Mouse (Mus musculus) G1E (cell line): ENCODE results near the gene Fam19a2.

Experiments
- CTCF ChIP-seq: IDR thresholded peaks from 2 replicates; pipeline ENCODE4 v1.5.1; 2012; ENCODE audit warnings: low read depth, low read length, inconsistent platforms, mixed read lengths
- GATA1 ChIP-seq: IDR thresholded peaks from 2 replicates; pipeline ENCODE4 v1.6.1; 2012; ENCODE audit warnings: borderline replicate concordance, low read length, inconsistent platforms, mixed read lengths
- POLR2AphosphoS5 ChIP-seq: IDR thresholded peaks from 2 replicates; pipeline ENCODE4 v1.6.1; 2012; ENCODE audit warnings: low read depth, low read length, inconsistent platforms; ENCODE audit not compliant: insufficient replicate concordance
- TAL1 ChIP-seq: conservative IDR thresholded peaks from 2 replicates; pipeline ENCODE4 v1.6.1; 2012; ENCODE audit warnings: low read depth, low read length, inconsistent platforms, mixed read lengths

DNA sequence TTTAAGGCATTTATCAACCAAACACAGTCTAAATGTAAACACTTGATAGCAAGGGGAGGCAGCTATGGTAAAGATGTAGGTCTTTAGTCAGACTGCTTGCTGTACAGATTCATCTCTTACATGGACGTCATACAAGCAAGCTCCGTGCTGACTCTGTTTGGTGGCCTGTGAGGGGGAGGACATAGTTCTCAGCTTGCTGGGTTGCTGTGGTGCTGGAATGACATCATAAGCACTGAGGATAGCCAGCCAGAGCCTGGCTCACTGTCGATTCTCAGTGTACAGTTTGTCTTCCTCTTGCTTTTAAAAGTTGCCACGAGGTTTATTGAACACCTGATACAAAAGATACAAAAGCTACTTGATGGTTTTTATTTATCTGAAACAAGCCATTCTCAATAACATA lies 100.8 kb downstream of the Fam19a2 start:
- TF ChIP-seq CTCF: no peak
- TF ChIP-seq TAL1: no peak
- TF ChIP-seq GATA1: no peak
- no peak for TF ChIP-seq POLR2AphosphoS5
